8 mouse cellular contexts compared by ENCODE assay signal in genomic region chr11:19925149-19925975, GRCm38 (mm10). TPM values are rescaled to one million over a fixed set of nuclear protein-coding genes. Genes with fewer than 3 reads are reported as not detected.
DNase-seq lines count a peak whose midpoint lies in the region; ATAC-seq and TF ChIP-seq lines count a peak whose summit lies in the region.

No protein-coding gene starts in this region.

- no peak for TF ChIP-seq CTCF in layer of hippocampus, adult 2 months (conservative IDR thresholded peaks at IDR 0.05)
- TF ChIP-seq CTCF in olfactory bulb, adult 2 months (IDR thresholded peaks at IDR 0.05; ENCODE audit: insufficient read depth, low read depth, low read length), result no peak

- no peaks in the 10 kb centered on the region for H3K27me3 ChIP-seq in forebrain, embryonic 14.5 days (replicated peaks; ENCODE audit: control insufficient read depth, insufficient read depth, low read length)
- no peaks in the 10 kb centered on the region for H3K27me3 ChIP-seq in lung, embryonic 15.5 days

- H3K4me1 ChIP-seq in ES-E14 (ENCODE audit: control insufficient read depth in 2 of 2, insufficient read depth in 2 of 2, low read length in 2 of 2, poor library complexity in 1 of 2), result peaks cover 8 to 15% of the 10 kb centered on the region in 2 experiments; a peak in 3 of 4 replicates
- peaks cover 13% of the 10 kb centered on the region for H3K4me1 ChIP-seq in forebrain, embryonic 14.5 days (ENCODE audit: control insufficient read depth, insufficient read depth, low read length)
- peaks cover 21% of the 10 kb centered on the region for H3K4me1 ChIP-seq in lung, embryonic 15.5 days
- H3K4me1 ChIP-seq in olfactory bulb, adult 2 months (ENCODE audit: control insufficient read depth, insufficient read depth, low read length), result peaks cover 13% of the 10 kb centered on the region

- DNase-seq in ES-E14 (ENCODE audit: low read depth, low spot score), result peak; percentile 35
- peak; percentile 91 for DNase-seq in forebrain, embryonic 14.5 days (ENCODE audit: low spot score)
- peak; percentile 68 to 77 for DNase-seq in heart, postnatal 14 days
- peak; percentile 61 to 63 for DNase-seq in layer of hippocampus, adult 2 months (ENCODE audit: low spot score in 2 of 2)
- peak; percentile 63 to 70 for DNase-seq in thymus, adult 18-20 months

- in situ Hi-C loops in ES-E14 (cut with MboI; ENCODE audit: low sequenced_read_pairs in 2 of 2, unreplicated experiment in 2 of 2), result no loop called here

- peak overlapping the region; percentile 96 for H3K9ac ChIP-seq in ES-E14 (ENCODE audit: insufficient read depth, low read depth, low read length, poor library complexity, severe bottlenecking)
- peak overlapping the region; percentile 92 for H3K9ac ChIP-seq in forebrain, embryonic 14.5 days (ENCODE audit: low read length)
- peak overlapping the region; percentile 71 for H3K9ac ChIP-seq in lung, embryonic 15.5 days

- peak; percentile 75 for TF ChIP-seq POLR2A in olfactory bulb, adult 2 months (IDR thresholded peaks at IDR 0.05; ENCODE audit: insufficient read depth, low read depth, low read length)

- H3K27ac ChIP-seq in ES-E14 (ENCODE audit: insufficient read depth, low read depth, low read length, poor library complexity, severe bottlenecking), result peak overlapping the region; percentile 90
- peak overlapping the region; percentile 95 for H3K27ac ChIP-seq in forebrain, embryonic 14.5 days (ENCODE audit: low read depth, low read length)
- H3K27ac ChIP-seq in layer of hippocampus, adult 2 months, result peak overlapping the region; percentile 99
- H3K27ac ChIP-seq in lung, embryonic 15.5 days, result peak overlapping the region; percentile 92
- peak overlapping the region; percentile 65 for H3K27ac ChIP-seq in olfactory bulb, adult 2 months (ENCODE audit: insufficient read depth, low read depth, low read length)

- no peaks in the 10 kb centered on the region for H3K9me3 ChIP-seq in ES-E14 (ENCODE audit: control insufficient read depth, insufficient read depth, low read depth, low read length)
- H3K9me3 ChIP-seq in forebrain, embryonic 14.5 days (replicated peaks; ENCODE audit: control insufficient read depth, low read length), result no peaks in the 10 kb centered on the region
- H3K9me3 ChIP-seq in lung, embryonic 15.5 days, result no peaks in the 10 kb centered on the region

- ATAC-seq in cerebellum, adult (ENCODE audit: insufficient number of reproducible peaks, low FRiP score, low TSS enrichment), result peak; percentile 49
- ATAC-seq in forebrain, embryonic 14.5 days, result peak; percentile 75
- peak; percentile 55 for ATAC-seq in lung, embryonic 15.5 days (ENCODE audit: borderline replicate concordance, extremely low read depth, low FRiP score, low TSS enrichment)

- H3K4me2 ChIP-seq in forebrain, embryonic 14.5 days (ENCODE audit: low read length), result peak overlapping the region; percentile 75
- peak overlapping the region; percentile 90 for H3K4me2 ChIP-seq in lung, embryonic 15.5 days

- peaks cover 4% of the 10 kb centered on the region; the same call in 1 of the 2 replicates for H3K36me3 ChIP-seq in ES-E14 (ENCODE audit: control insufficient read depth, insufficient read depth, low read length, poor library complexity, severe bottlenecking)
- no peaks in the 10 kb centered on the region for H3K36me3 ChIP-seq in forebrain, embryonic 14.5 days (ENCODE audit: control insufficient read depth, insufficient read depth, low read length)
- H3K36me3 ChIP-seq in lung, embryonic 15.5 days, result no peaks in the 10 kb centered on the region

- intact Hi-C loops in heart, postnatal 14 days (cut with DNase I), result loop anchor here (10.0 kb wide), 2 partner anchors 279 to 309 kb away; partner anchors contain the start of gene Rab1a

- H3K4me3 ChIP-seq in ES-E14 (ENCODE audit: insufficient read depth in 1 of 2, low read depth in 1 of 2, low read length in 2 of 2, poor library complexity in 1 of 2, severe bottlenecking in 1 of 2), result peak overlapping the region; percentile 55 to 77
- peak overlapping the region; percentile 86 for H3K4me3 ChIP-seq in forebrain, embryonic 14.5 days (ENCODE audit: low read depth, low read length)
- peak overlapping the region; percentile 97 for H3K4me3 ChIP-seq in layer of hippocampus, adult 2 months
- H3K4me3 ChIP-seq in lung, embryonic 15.5 days, result peak overlapping the region; percentile 90
- H3K4me3 ChIP-seq in olfactory bulb, adult 2 months (ENCODE audit: insufficient read depth, low read depth, low read length), result peak overlapping the region; percentile 86

- under 1% methylated on average over 71 of the region's 75 CpGs for WGBS in forebrain, embryonic 14.5 days
- under 1% methylated on average over 74 of the region's 75 CpGs for WGBS in lung, embryonic 15.5 days
- under 1% methylated on average over 75 of the region's 75 CpGs for WGBS in olfactory bulb, adult 2 months

TF ChIP-seq in ES-E14, 5 proteins besides CTCF, POLR2A, EP300 and RAD21:
- TF ChIP-seq ZNF384 (IDR thresholded peaks at IDR 0.05; ENCODE audit: low read depth, low read length), result peak; percentile 93
- TF ChIP-seq CHD2 (IDR thresholded peaks at IDR 0.05; ENCODE audit: low read depth, low read length), result no peak
- no peak for TF ChIP-seq ZC3H11A (IDR thresholded peaks at IDR 0.05; ENCODE audit: borderline replicate concordance, low read depth, low read length)
- no peak; the same call in 1 of the 2 replicates for TF ChIP-seq HCFC1 (IDR thresholded peaks at IDR 0.05; ENCODE audit: borderline replicate concordance, insufficient read depth, low read length)
- TF ChIP-seq MAFK (IDR thresholded peaks at IDR 0.05; ENCODE audit: insufficient read depth, low read depth, low read length), result no peak
TF ChIP-seq in ES-E14: peak in this region for 1.

RNA-seq across cellular contexts. Expression of gene Spred2, which starts 1.2 kb away (rescaled TPM):
- 19.4 and 21.6 TPM in 2 replicates for total RNA-seq in ES-E14 (2012; rRNA removed)
- polyA plus RNA-seq in forebrain, embryonic 14.5 days (2014; fragmentation: Nextera tagmentation; extraction: Ambion mirVana), result 5.4 and 6.5 TPM in 2 replicates
- total RNA-seq in heart, postnatal 14 days (2021), result 10 to 100 TPM; 27.1 to 27.3 TPM
- total RNA-seq in layer of hippocampus, adult 2 months (2021), result 10 to 100 TPM; 88.2 to 89.4 TPM
- 6.3 and 6.6 TPM in 2 replicates for polyA plus RNA-seq in lung, embryonic 15.5 days (2015; fragmentation: Nextera tagmentation; extraction: Ambion mirVana)
- polyA plus RNA-seq in olfactory bulb, adult 2 months (2012; ENCODE audit: insufficient read depth, insufficient read length, low replicate concordance, missing spikeins), result not detected in 2 replicates

Comparison
In these comparisons a context has a peak if more than half of its experiments do, and no peak if none do; other contexts are left out.
1. Peak in every context shown above with its lines: DNase-seq, ATAC-seq, H3K4me3 ChIP-seq and H3K27ac ChIP-seq.
2. DNase-seq: peak in every context shown above with its lines; median percentile 91 in forebrain, embryonic 14.5 days; 72 in heart, postnatal 14 days; 66 in thymus, adult 18-20 months; 62 in layer of hippocampus, adult 2 months; 35 in ES-E14.